Mouse (Mus musculus) CH12.LX (cell line): ENCODE measurements around the gene Dnajb4.

Source experiments
- BHLHE40 ChIP-seq: IDR thresholded peaks from 2 replicates; pipeline ENCODE4 v1.6.1; 2011; ENCODE audit warnings: mild to moderate bottlenecking, low read depth, low read length, improper control_type of control experiment
- CHD2 ChIP-seq: IDR thresholded peaks from 2 replicates; pipeline ENCODE4 v1.6.1; 2011; ENCODE audit warnings: low read length, improper control_type of control experiment
- CTCF ChIP-seq, 2 experiments: IDR thresholded peaks in 1 of 2; conservative IDR thresholded peaks in 1 of 2; 2 replicates each; pipeline ENCODE4 v1.5.1; 2011 to 2012; ENCODE audit warnings: low read depth in 2 of 2, low read length in 2 of 2, improper control_type of control experiment in 1 of 2, inconsistent platforms in 1 of 2, mild to moderate bottlenecking in 1 of 2, moderate library complexity in 1 of 2
- EP300 ChIP-seq: IDR thresholded peaks from 2 replicates; pipeline ENCODE4 v1.6.1; 2011; ENCODE audit warnings: low read length, improper control_type of control experiment
- ETS1 ChIP-seq: conservative IDR thresholded peaks from 2 replicates; pipeline ENCODE4 v1.6.1; 2012; ENCODE audit warnings: low read depth, mild to moderate bottlenecking, inconsistent platforms, low read length, improper control_type of control experiment, moderate library complexity
- MAX ChIP-seq: IDR thresholded peaks from 2 replicates; pipeline ENCODE4 v1.6.1; 2011; ENCODE audit warnings: low read length, improper control_type of control experiment
- MAZ ChIP-seq: IDR thresholded peaks from 2 replicates; pipeline ENCODE4 v1.6.1; 2012; ENCODE audit warnings: low read depth, mild to moderate bottlenecking, inconsistent platforms, low read length, improper control_type of control experiment, moderate library complexity
- PAX5 ChIP-seq: IDR thresholded peaks from 2 replicates; pipeline ENCODE4 v1.6.1; 2012; ENCODE audit warnings: low read length, inconsistent platforms, mixed read lengths
- POLR2A ChIP-seq: IDR thresholded peaks from 2 replicates; pipeline ENCODE4 v1.6.1; 2011; ENCODE audit warnings: low read depth, mild to moderate bottlenecking, improper control_type of control experiment, low read length
- POLR2AphosphoS2 ChIP-seq: IDR thresholded peaks from 2 replicates; pipeline ENCODE4 v1.6.1; 2011; ENCODE audit warnings: low read depth, low read length, improper control_type of control experiment
- RAD21 ChIP-seq: IDR thresholded peaks from 2 replicates; pipeline ENCODE4 v1.6.1; 2011; ENCODE audit warnings: low read depth, mild to moderate bottlenecking, low read length, improper control_type of control experiment, moderate library complexity
- USF1 ChIP-seq: IDR thresholded peaks from 2 replicates; pipeline ENCODE4 v1.6.1; 2014; ENCODE audit warnings: low read depth, mild to moderate bottlenecking, inconsistent platforms, low read length, improper control_type of control experiment
- USF2 ChIP-seq: conservative IDR thresholded peaks from 2 replicates; pipeline ENCODE4 v1.6.1; 2011; ENCODE audit warnings: low read depth, low read length, improper control_type of control experiment
- ZNF384 ChIP-seq: IDR thresholded peaks from 2 replicates; pipeline ENCODE4 v1.6.1; 2012; ENCODE audit warnings: low read depth, low read length, improper control_type of control experiment, inconsistent platforms

DNA sequence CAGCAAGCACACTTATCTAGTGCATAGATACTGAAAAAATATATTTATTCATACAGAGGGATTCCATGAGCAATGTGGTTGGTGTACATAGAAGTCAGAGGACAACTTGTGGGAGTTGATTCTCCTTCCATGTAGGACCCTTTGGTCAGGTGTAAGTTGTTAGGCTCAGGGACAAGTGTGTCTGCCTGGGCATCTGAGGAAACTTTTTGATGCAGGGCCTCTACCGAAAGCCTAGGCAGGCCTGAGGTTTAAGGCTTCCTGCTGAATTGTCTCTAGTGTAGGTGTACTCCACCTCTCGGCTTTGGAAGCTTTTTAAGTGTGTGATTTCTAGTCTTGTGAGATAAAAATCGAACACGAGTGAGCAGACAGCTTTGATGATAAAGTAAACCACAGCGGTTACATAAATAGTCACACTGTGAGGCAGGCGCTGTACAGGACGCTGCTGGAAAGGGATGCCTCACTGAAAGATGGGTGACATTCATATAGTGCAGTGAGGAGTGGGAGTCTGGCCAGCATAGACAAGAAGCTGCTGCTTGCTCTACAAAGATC is 1.7 kb upstream of the Dnajb4 start:
- TF ChIP-seq RAD21 (no peak), CHD2 (no peak), CTCF (conservative IDR thresholded peaks at IDR 0.05 in 1 of 2, IDR thresholded peaks at IDR 0.05 in 1 of 2; ENCODE audit: low read depth in 2 of 2, low read length in 2 of 2) (no peak), PAX5 (no peak), USF1 (no peak), ZNF384 (no peak), MAX (no peak), BHLHE40 (no peak), ETS1 (no peak), EP300 (no peak), MAZ (peak; percentile 15; the same call in 1 of the 2 replicates), POLR2AphosphoS2 (no peak; the same call in 1 of the 2 replicates), POLR2A (peak; percentile 24; the same call in 1 of the 2 replicates), USF2 (no peak)
